Mouse (Mus musculus): Measurements from ENCODE around the gene Mov10l1. TPM values are rescaled to one million over a fixed set of nuclear protein-coding genes. Genes with fewer than 3 reads are reported as not detected.

Mov10l1 gene
- polyA plus RNA-seq, 2 experiments = not detected

DNA sequence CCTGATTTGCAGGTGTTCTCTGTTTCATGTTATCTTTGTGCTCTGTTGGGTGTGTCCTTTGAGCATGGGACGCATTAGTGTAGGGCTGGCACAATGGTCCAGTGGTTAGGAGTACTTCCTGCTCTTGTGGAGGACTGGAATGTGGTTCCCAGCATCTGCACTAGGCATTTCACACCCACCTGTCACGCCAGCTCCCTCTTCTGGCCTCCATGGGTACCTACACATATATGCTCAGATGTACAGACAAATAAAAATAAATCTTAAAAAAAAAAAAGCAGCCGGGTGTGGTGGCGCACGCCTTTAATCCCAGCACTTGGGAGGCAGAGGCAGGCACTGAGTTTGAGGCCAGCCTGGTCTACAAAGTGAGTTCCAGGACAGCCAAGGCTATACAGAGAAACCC, 61.7 kb downstream of the Mov10l1 start:
- no peak overlapping the region for H3K4me3 ChIP-seq (ENCODE audit: insufficient read depth in 1 of 2, low read depth in 2 of 2, low read length in 2 of 2)
- no peak overlapping the region for H3K4me2 ChIP-seq (ENCODE audit: low read depth)
- H3K4me1 ChIP-seq (replicated peaks; ENCODE audit: control insufficient read depth in 2 of 2, insufficient read depth in 2 of 2, low read length in 1 of 2) = no peaks in the 10 kb centered on the region
- no peak for DNase-seq (ENCODE audit: low read depth in 3 of 3, low spot score in 3 of 3)
- no peak for ATAC-seq (ENCODE audit: insufficient read depth)
- H3K9ac ChIP-seq (replicated peaks) = no peak overlapping the region
- H3K27ac ChIP-seq = no peak overlapping the region
- no peak for TF ChIP-seq EP300 (IDR thresholded peaks at IDR 0.05; ENCODE audit: low read depth)
- TF ChIP-seq CTCF (IDR thresholded peaks at IDR 0.05; ENCODE audit: low read depth) = no peak
- no peaks in the 10 kb centered on the region for H3K9me3 ChIP-seq (ENCODE audit: control insufficient read depth, low read length)
- H3K36me3 ChIP-seq (replicated peaks; ENCODE audit: control insufficient read depth, insufficient read depth, low read depth) = no peaks in the 10 kb centered on the region
- whole genome bisulfite sequencing (ENCODE audit: insufficient replicate concordance) = 60% methylated on average over 5 of the region's 5 CpGs
- no peaks in the 10 kb centered on the region for H3K27me3 ChIP-seq (ENCODE audit: control insufficient read depth, insufficient read depth, low read length)

DNA sequence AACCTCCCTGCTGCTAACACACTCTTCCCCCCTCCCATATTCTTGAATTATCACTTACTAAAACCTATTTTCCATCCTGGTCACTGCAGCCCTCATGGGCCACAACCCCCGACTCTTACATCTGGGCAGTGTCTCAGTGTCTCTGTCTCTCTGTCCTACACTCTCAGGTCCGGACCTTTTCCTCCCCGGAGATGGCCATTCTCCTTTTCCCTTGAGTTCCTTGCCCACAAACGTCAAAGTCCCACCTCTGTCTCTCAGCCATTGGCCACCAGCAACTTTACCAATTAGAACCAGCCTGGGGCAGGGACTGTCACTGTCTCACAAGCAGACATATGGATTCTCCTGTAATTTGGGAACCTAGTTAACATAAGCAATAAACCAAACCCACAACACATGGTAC, 63.6 kb downstream of the Mov10l1 start:
- 51% methylated on average over 4 of the region's 4 CpGs for WGBS (ENCODE audit: insufficient replicate concordance)
- H3K9me3 ChIP-seq (ENCODE audit: control insufficient read depth, low read length) = no peaks in the 10 kb centered on the region
- no peak for DNase-seq (ENCODE audit: low read depth in 3 of 3, low spot score in 3 of 3)
- no peak overlapping the region for H3K4me3 ChIP-seq (ENCODE audit: insufficient read depth in 1 of 2, low read depth in 2 of 2, low read length in 2 of 2)
- no peak overlapping the region for H3K4me2 ChIP-seq (ENCODE audit: low read depth)
- no peak overlapping the region for H3K27ac ChIP-seq
- no peak for TF ChIP-seq EP300 (IDR thresholded peaks at IDR 0.05; ENCODE audit: low read depth)
- no peak for TF ChIP-seq CTCF (IDR thresholded peaks at IDR 0.05; ENCODE audit: low read depth)
- no peak overlapping the region for H3K9ac ChIP-seq (replicated peaks)
- ATAC-seq (ENCODE audit: insufficient read depth) = no peak
- no peaks in the 10 kb centered on the region for H3K4me1 ChIP-seq (replicated peaks; ENCODE audit: control insufficient read depth in 2 of 2, insufficient read depth in 2 of 2, low read length in 1 of 2)
- no peaks in the 10 kb centered on the region for H3K36me3 ChIP-seq (replicated peaks; ENCODE audit: control insufficient read depth, insufficient read depth, low read depth)
- H3K27me3 ChIP-seq (ENCODE audit: control insufficient read depth, insufficient read depth, low read length) = no peaks in the 10 kb centered on the region

DNA sequence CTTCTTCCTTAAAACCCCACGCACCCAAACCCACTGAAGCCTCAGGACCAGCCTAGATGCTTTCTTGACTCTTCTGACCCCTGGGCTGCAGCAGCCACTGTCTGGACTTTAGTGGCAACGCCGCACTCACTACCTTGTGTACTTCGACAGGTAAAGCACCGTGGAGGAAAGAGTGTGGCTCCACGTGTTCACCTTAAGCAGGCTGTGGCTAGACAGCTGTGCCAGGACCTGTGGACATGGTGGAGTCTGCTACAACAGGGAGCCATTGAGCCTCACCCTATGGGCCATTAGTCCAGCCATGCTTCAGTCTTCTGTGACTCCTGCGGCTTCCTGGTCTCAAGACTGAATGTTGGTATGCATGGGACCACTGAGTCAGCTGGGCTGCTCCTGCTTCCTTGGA, 72.0 kb downstream of the Mov10l1 start:
- peaks cover 20% of the 10 kb centered on the region for H3K27me3 ChIP-seq (ENCODE audit: control insufficient read depth, insufficient read depth, low read length)
- no peaks in the 10 kb centered on the region for H3K36me3 ChIP-seq (replicated peaks; ENCODE audit: control insufficient read depth, insufficient read depth, low read depth)
- WGBS (ENCODE audit: insufficient replicate concordance) = 66% methylated on average over 7 of the region's 7 CpGs
- H3K4me2 ChIP-seq (ENCODE audit: low read depth) = no peak overlapping the region
- H3K4me3 ChIP-seq (ENCODE audit: insufficient read depth in 1 of 2, low read depth in 2 of 2, low read length in 2 of 2) = no peak overlapping the region
- no peak overlapping the region for H3K27ac ChIP-seq
- DNase-seq (ENCODE audit: low read depth in 3 of 3, low spot score in 3 of 3) (no peak), ATAC-seq (ENCODE audit: insufficient read depth) (no peak)
- no peaks in the 10 kb centered on the region for H3K4me1 ChIP-seq (replicated peaks; ENCODE audit: control insufficient read depth in 2 of 2, insufficient read depth in 2 of 2, low read length in 1 of 2)
- H3K9me3 ChIP-seq (ENCODE audit: control insufficient read depth, low read length) = no peaks in the 10 kb centered on the region
- H3K9ac ChIP-seq (replicated peaks) = no peak overlapping the region
- no peak for TF ChIP-seq CTCF (IDR thresholded peaks at IDR 0.05; ENCODE audit: low read depth)
- no peak for TF ChIP-seq EP300 (IDR thresholded peaks at IDR 0.05; ENCODE audit: low read depth)

DNA sequence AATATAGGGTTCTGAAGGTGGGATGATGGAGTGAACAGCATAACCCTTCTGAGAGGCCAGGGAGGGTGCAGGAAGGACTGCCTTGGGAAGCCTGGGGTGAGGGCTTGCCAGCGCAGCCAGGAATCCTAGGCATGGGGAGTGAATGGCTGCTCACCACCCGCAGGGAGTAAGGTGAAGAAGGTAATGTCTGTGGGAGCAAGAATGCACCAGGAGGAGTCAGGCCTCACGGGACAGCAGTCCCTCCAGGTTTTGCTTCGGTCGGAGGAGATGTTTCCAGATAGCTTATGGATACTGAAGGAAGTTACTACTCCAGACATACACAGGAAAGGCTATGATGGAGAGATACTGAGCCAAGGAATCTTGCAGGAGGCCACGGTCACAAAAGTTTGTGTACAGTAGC, 76.0 kb downstream of the Mov10l1 start:
- no peak overlapping the region for H3K4me2 ChIP-seq (ENCODE audit: low read depth)
- WGBS (ENCODE audit: insufficient replicate concordance) = 27% methylated on average over 6 of the region's 6 CpGs

DNA sequence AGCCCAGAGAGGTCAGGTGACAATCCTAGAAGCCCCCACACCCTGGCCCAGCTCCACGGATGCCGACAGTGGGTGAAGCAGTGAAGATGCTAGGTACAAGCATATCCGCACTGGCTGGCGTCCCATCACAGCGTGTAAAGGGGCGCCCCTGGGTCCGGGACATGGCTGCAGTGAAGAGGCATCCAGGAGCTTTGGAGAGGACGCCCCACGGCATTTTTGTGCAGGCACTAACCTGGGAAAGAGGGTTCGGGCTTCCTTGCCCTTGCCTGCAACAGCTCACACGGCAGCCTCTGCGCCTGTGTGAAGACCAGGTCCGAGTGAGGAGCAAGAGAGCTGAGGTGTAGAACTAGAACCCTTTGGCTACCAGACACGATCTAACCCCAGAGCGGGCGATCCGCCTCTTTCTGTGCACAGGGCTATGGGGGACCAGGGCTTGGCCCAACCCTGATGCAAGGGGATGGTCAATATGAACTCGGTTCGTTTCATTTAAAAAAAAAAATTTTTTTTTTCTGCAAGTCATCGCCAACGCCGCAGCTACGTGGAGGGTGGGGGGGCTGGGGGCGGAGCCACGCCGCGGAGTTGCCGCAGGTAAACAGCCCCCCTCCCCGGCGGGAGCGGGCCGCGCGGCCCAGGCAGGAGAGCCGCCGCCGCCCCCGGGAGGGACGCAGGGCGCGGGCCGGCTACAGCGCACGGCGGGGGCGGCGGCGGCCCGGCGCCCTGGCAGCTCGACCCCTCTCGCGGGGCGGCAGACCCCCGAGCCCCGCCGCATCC, 76.6 kb downstream of the Mov10l1 start, which contains the start of gene Panx2:
Gene Panx2 (plus strand): TSS at position 574 of the 771 bp plus-strand sequence.
- 2% methylated on average over 54 of the region's 57 CpGs for WGBS (ENCODE audit: insufficient replicate concordance)
- peaks cover 39% of the 10 kb centered on the region for H3K27me3 ChIP-seq (ENCODE audit: control insufficient read depth, insufficient read depth, low read length)
- ATAC-seq (ENCODE audit: insufficient read depth) (no peak), DNase-seq (ENCODE audit: low read depth in 3 of 3, low spot score in 3 of 3) (no peak)
- no peak within 1 kb of the TSS for H3K9ac ChIP-seq (replicated peaks)
- H3K4me2 ChIP-seq (ENCODE audit: low read depth) = peak within 1 kb of the TSS; percentile 21
- H3K4me1 ChIP-seq (replicated peaks; ENCODE audit: control insufficient read depth in 2 of 2, insufficient read depth in 2 of 2, low read length in 1 of 2) = no peaks in the 10 kb centered on the region
- no peaks in the 10 kb centered on the region for H3K9me3 ChIP-seq (ENCODE audit: control insufficient read depth, low read length)
- H3K27ac ChIP-seq = no peak within 1 kb of the TSS
- no peaks in the 10 kb centered on the region for H3K36me3 ChIP-seq (replicated peaks; ENCODE audit: control insufficient read depth, insufficient read depth, low read depth)
- no peak for TF ChIP-seq EP300 (IDR thresholded peaks at IDR 0.05; ENCODE audit: low read depth)
- TF ChIP-seq CTCF (IDR thresholded peaks at IDR 0.05; ENCODE audit: low read depth) = no peak
- peak within 1 kb of the TSS; percentile 3 to 33; a peak in 3 of 4 replicates for H3K4me3 ChIP-seq (ENCODE audit: insufficient read depth in 1 of 2, low read depth in 2 of 2, low read length in 2 of 2)

More for the DNA sequence above, 76.0 kb downstream of the Mov10l1 start:
- Histone ChIP-seq H3K4me3 (ENCODE audit: insufficient read depth in 1 of 2, low read depth in 2 of 2, low read length in 2 of 2) (no peak overlapping the region), H3K36me3 (replicated peaks; ENCODE audit: control insufficient read depth, insufficient read depth, low read depth) (no peaks in the 10 kb centered on the region), H3K4me1 (replicated peaks; ENCODE audit: control insufficient read depth in 2 of 2, insufficient read depth in 2 of 2, low read length in 1 of 2) (no peaks in the 10 kb centered on the region), H3K27me3 (ENCODE audit: control insufficient read depth, insufficient read depth, low read length) (peaks cover 39% of the 10 kb centered on the region), H3K9me3 (ENCODE audit: control insufficient read depth, low read length) (no peaks in the 10 kb centered on the region), H3K27ac (no peak overlapping the region), H3K9ac (replicated peaks) (no peak overlapping the region)
- no peak for DNase-seq (ENCODE audit: low read depth in 3 of 3, low spot score in 3 of 3)
- TF ChIP-seq CTCF (IDR thresholded peaks at IDR 0.05; ENCODE audit: low read depth) = no peak
- TF ChIP-seq EP300 (IDR thresholded peaks at IDR 0.05; ENCODE audit: low read depth) = no peak
- ATAC-seq (ENCODE audit: insufficient read depth) = no peak
